Mouse (Mus musculus): Measurements from ENCODE around the gene Ctdspl.

DNA sequence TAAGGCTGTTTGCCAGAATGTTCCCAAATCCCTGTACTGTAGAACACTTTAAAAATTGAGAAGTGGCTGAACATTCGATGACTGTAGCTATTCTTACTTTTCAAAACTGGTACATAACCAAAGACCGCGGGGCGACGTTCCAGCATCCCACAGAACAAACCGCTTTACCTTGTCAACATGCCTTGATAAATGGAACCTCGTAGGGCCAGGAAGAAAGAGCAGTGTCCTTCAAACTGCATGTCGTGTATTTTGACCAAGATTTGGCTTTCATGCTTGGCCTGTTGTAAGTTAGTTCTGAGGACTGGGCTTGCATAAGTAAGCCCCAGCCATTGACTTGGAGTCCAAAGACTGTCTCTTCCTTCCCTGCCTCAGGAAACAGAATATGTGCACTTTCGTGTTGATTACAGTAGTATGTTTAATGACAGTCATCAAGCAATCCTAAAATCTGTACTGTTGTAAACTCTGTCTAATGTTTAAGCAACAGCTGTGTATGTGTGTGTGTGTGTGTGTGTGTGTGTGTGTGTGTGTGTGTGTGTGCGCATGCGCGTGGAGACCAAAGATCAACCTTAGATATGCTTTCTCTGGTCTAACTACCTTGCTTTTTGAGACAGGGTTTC is 14.4 kb downstream of the Ctdspl start:
- no peak for TF ChIP-seq CTCF (IDR thresholded peaks at IDR 0.05; ENCODE audit: borderline replicate concordance, insufficient read depth, low read length)
- TF ChIP-seq POLR2A (IDR thresholded peaks at IDR 0.05; ENCODE audit: low read depth, low read length), result no peak
